Mouse (Mus musculus): ENCODE measurements around the gene Slc39a1. TPM values are rescaled to one million over a fixed set of nuclear protein-coding genes. Genes with fewer than 3 reads are reported as not detected.

Slc39a1 gene
- polyA plus RNA-seq, 1 experiment from 2014 or later = 47.0 TPM

- Histone ChIP-seq H3K36me3 (ENCODE audit: control insufficient read depth, insufficient read depth, low read length) (peaks cover 42% of the 10 kb centered on the region), H3K27me3 (replicated peaks; ENCODE audit: control insufficient read depth, insufficient read depth, low read length) (no peaks in the 10 kb centered on the region), H3K27ac (ENCODE audit: low read depth, low read length) (peak within 1 kb of the TSS; percentile 80), H3K9me3 (replicated peaks; ENCODE audit: control insufficient read depth, low read length) (no peaks in the 10 kb centered on the region), H3K4me3 (ENCODE audit: low read depth, low read length) (peak within 1 kb of the TSS; percentile 81), H3K4me2 (ENCODE audit: low read length) (peak within 1 kb of the TSS; percentile 84), H3K4me1 (ENCODE audit: control insufficient read depth, insufficient read depth, low read length) (peaks cover 18% of the 10 kb centered on the region), H3K9ac (ENCODE audit: low read length) (peak within 1 kb of the TSS; percentile 92)
- ATAC-seq = peak; percentile 97
- DNase-seq (ENCODE audit: low spot score) = peak; percentile 98
- under 1% methylated on average over 42 of the region's 42 CpGs for WGBS
Observed at GRCm38 (mm10) chr3:90213377-90213866, 34.5 kb upstream of the Slc39a1 start, which contains the start of the genes Rps27 and Rab13. Gene Rps27, minus strand, starts transcription at chr3:90213651. Gene Rab13, plus strand, starts transcription at chr3:90213695.

GRCm38 (mm10) chr3:90213956-90214684 lies 33.9 kb upstream of the Slc39a1 start:
- H3K27ac ChIP-seq (ENCODE audit: low read depth, low read length) = peak overlapping the region; percentile 71
- 11% methylated on average over 12 of the region's 12 CpGs for WGBS
- H3K27me3 ChIP-seq (replicated peaks; ENCODE audit: control insufficient read depth, insufficient read depth, low read length) = no peaks in the 10 kb centered on the region
- no peaks in the 10 kb centered on the region for H3K9me3 ChIP-seq (replicated peaks; ENCODE audit: control insufficient read depth, low read length)
- ATAC-seq (peak; percentile 40; the same call in 1 of the 2 replicates), DNase-seq (ENCODE audit: low spot score) (peak; percentile 24)
- peak overlapping the region; percentile 81 for H3K4me3 ChIP-seq (ENCODE audit: low read depth, low read length)
- peak overlapping the region; percentile 76 for H3K4me2 ChIP-seq (ENCODE audit: low read length)
- H3K9ac ChIP-seq (ENCODE audit: low read length) = peak overlapping the region; percentile 54
- H3K36me3 ChIP-seq (ENCODE audit: control insufficient read depth, insufficient read depth, low read length) = peaks cover 35% of the 10 kb centered on the region
- peaks cover 18% of the 10 kb centered on the region for H3K4me1 ChIP-seq (ENCODE audit: control insufficient read depth, insufficient read depth, low read length)

GRCm38 (mm10) chr3:90215825-90216380 lies 32.1 kb upstream of the Slc39a1 start:
- H3K9ac ChIP-seq (ENCODE audit: low read length) = no peak overlapping the region
- no peak overlapping the region for H3K4me3 ChIP-seq (ENCODE audit: low read depth, low read length)
- no peak for DNase-seq (ENCODE audit: low spot score)
- H3K27ac ChIP-seq (ENCODE audit: low read depth, low read length) = no peak overlapping the region
- ATAC-seq = no peak
- WGBS = 48% methylated on average over 1 of the region's 1 CpGs
- H3K36me3 ChIP-seq (ENCODE audit: control insufficient read depth, insufficient read depth, low read length) = peaks cover 17% of the 10 kb centered on the region
- H3K4me1 ChIP-seq (ENCODE audit: control insufficient read depth, insufficient read depth, low read length) = peaks cover 24% of the 10 kb centered on the region
- H3K4me2 ChIP-seq (ENCODE audit: low read length) = no peak overlapping the region
- no peaks in the 10 kb centered on the region for H3K9me3 ChIP-seq (replicated peaks; ENCODE audit: control insufficient read depth, low read length)
- H3K27me3 ChIP-seq (replicated peaks; ENCODE audit: control insufficient read depth, insufficient read depth, low read length) = no peaks in the 10 kb centered on the region

GRCm38 (mm10) chr3:90220088-90220487 lies 27.9 kb upstream of the Slc39a1 start:
- peaks cover 8% of the 10 kb centered on the region for H3K4me1 ChIP-seq (ENCODE audit: control insufficient read depth, insufficient read depth, low read length)
- no peaks in the 10 kb centered on the region for H3K9me3 ChIP-seq (replicated peaks; ENCODE audit: control insufficient read depth, low read length)
- peak; percentile 83 for DNase-seq (ENCODE audit: low spot score)
- peak; percentile 68 for ATAC-seq
- H3K4me2 ChIP-seq (ENCODE audit: low read length) = peak overlapping the region; percentile 82
- H3K4me3 ChIP-seq (ENCODE audit: low read depth, low read length) = peak overlapping the region; percentile 40
- H3K9ac ChIP-seq (ENCODE audit: low read length) = peak overlapping the region; percentile 61; the same call in 1 of the 2 replicates
- 12% methylated on average over 6 of the region's 6 CpGs for WGBS
- no peaks in the 10 kb centered on the region for H3K36me3 ChIP-seq (ENCODE audit: control insufficient read depth, insufficient read depth, low read length)
- peak overlapping the region; percentile 44; the same call in 1 of the 2 replicates for H3K27ac ChIP-seq (ENCODE audit: low read depth, low read length)
- H3K27me3 ChIP-seq (replicated peaks; ENCODE audit: control insufficient read depth, insufficient read depth, low read length) = no peaks in the 10 kb centered on the region

GRCm38 (mm10) chr3:90220531-90220951 lies 27.4 kb upstream of the Slc39a1 start:
- Histone ChIP-seq H3K36me3 (ENCODE audit: control insufficient read depth, insufficient read depth, low read length) (no peaks in the 10 kb centered on the region), H3K4me3 (ENCODE audit: low read depth, low read length) (peak overlapping the region; percentile 40), H3K27ac (ENCODE audit: low read depth, low read length) (peak overlapping the region; percentile 44; the same call in 1 of the 2 replicates), H3K4me2 (ENCODE audit: low read length) (peak overlapping the region; percentile 82), H3K27me3 (replicated peaks; ENCODE audit: control insufficient read depth, insufficient read depth, low read length) (no peaks in the 10 kb centered on the region), H3K4me1 (ENCODE audit: control insufficient read depth, insufficient read depth, low read length) (peaks cover 8% of the 10 kb centered on the region), H3K9ac (ENCODE audit: low read length) (peak overlapping the region; percentile 61), H3K9me3 (replicated peaks; ENCODE audit: control insufficient read depth, low read length) (no peaks in the 10 kb centered on the region)
- ATAC-seq (peak; percentile 84), DNase-seq (ENCODE audit: low spot score) (peak; percentile 64)
- 0% methylated on average over 16 of the region's 20 CpGs for WGBS

GRCm38 (mm10) chr3:90221123-90221522 lies 26.8 kb upstream of the Slc39a1 start:
- Histone ChIP-seq H3K9me3 (replicated peaks; ENCODE audit: control insufficient read depth, low read length) (no peaks in the 10 kb centered on the region), H3K9ac (ENCODE audit: low read length) (peak overlapping the region; percentile 61), H3K27me3 (replicated peaks; ENCODE audit: control insufficient read depth, insufficient read depth, low read length) (no peaks in the 10 kb centered on the region), H3K4me1 (ENCODE audit: control insufficient read depth, insufficient read depth, low read length) (peaks cover 8% of the 10 kb centered on the region), H3K36me3 (ENCODE audit: control insufficient read depth, insufficient read depth, low read length) (no peaks in the 10 kb centered on the region), H3K4me3 (ENCODE audit: low read depth, low read length) (peak overlapping the region; percentile 40), H3K27ac (ENCODE audit: low read depth, low read length) (no peak overlapping the region), H3K4me2 (ENCODE audit: low read length) (peak overlapping the region; percentile 82)
- 25% methylated on average over 5 of the region's 5 CpGs for WGBS
- ATAC-seq = no peak
- DNase-seq (ENCODE audit: low spot score) = no peak

GRCm38 (mm10) chr3:90222455-90222854 lies 25.5 kb upstream of the Slc39a1 start:
- DNase-seq (ENCODE audit: low spot score) = no peak
- Histone ChIP-seq H3K9ac (ENCODE audit: low read length) (no peak overlapping the region), H3K4me2 (ENCODE audit: low read length) (no peak overlapping the region), H3K4me3 (ENCODE audit: low read depth, low read length) (no peak overlapping the region), H3K4me1 (ENCODE audit: control insufficient read depth, insufficient read depth, low read length) (peaks cover 8% of the 10 kb centered on the region), H3K27ac (ENCODE audit: low read depth, low read length) (no peak overlapping the region), H3K9me3 (replicated peaks; ENCODE audit: control insufficient read depth, low read length) (no peaks in the 10 kb centered on the region), H3K36me3 (ENCODE audit: control insufficient read depth, insufficient read depth, low read length) (no peaks in the 10 kb centered on the region), H3K27me3 (replicated peaks; ENCODE audit: control insufficient read depth, insufficient read depth, low read length) (no peaks in the 10 kb centered on the region)
- 87% methylated on average over 4 of the region's 4 CpGs for WGBS
- no peak for ATAC-seq

- no peak overlapping the region for H3K9ac ChIP-seq (ENCODE audit: low read length)
- H3K36me3 ChIP-seq (ENCODE audit: control insufficient read depth, insufficient read depth, low read length) = no peaks in the 10 kb centered on the region
- ATAC-seq (no peak), DNase-seq (ENCODE audit: low spot score) (no peak)
- peaks cover 8% of the 10 kb centered on the region for H3K4me1 ChIP-seq (ENCODE audit: control insufficient read depth, insufficient read depth, low read length)
- no peaks in the 10 kb centered on the region for H3K9me3 ChIP-seq (replicated peaks; ENCODE audit: control insufficient read depth, low read length)
- H3K4me3 ChIP-seq (ENCODE audit: low read depth, low read length) = no peak overlapping the region
- WGBS = 90% methylated on average over 3 of the region's 3 CpGs
- no peaks in the 10 kb centered on the region for H3K27me3 ChIP-seq (replicated peaks; ENCODE audit: control insufficient read depth, insufficient read depth, low read length)
- no peak overlapping the region for H3K27ac ChIP-seq (ENCODE audit: low read depth, low read length)
- H3K4me2 ChIP-seq (ENCODE audit: low read length) = no peak overlapping the region
Observed at GRCm38 (mm10) chr3:90222941-90223340, 25.0 kb upstream of the Slc39a1 start.

GRCm38 (mm10) chr3:90224331-90224730 lies 23.6 kb upstream of the Slc39a1 start:
- Histone ChIP-seq H3K9me3 (replicated peaks; ENCODE audit: control insufficient read depth, low read length) (no peaks in the 10 kb centered on the region), H3K36me3 (ENCODE audit: control insufficient read depth, insufficient read depth, low read length) (no peaks in the 10 kb centered on the region), H3K4me3 (ENCODE audit: low read depth, low read length) (no peak overlapping the region), H3K4me1 (ENCODE audit: control insufficient read depth, insufficient read depth, low read length) (peaks cover 8% of the 10 kb centered on the region), H3K27ac (ENCODE audit: low read depth, low read length) (no peak overlapping the region), H3K4me2 (ENCODE audit: low read length) (no peak overlapping the region), H3K27me3 (replicated peaks; ENCODE audit: control insufficient read depth, insufficient read depth, low read length) (no peaks in the 10 kb centered on the region), H3K9ac (ENCODE audit: low read length) (no peak overlapping the region)
- DNase-seq (ENCODE audit: low spot score) (no peak), ATAC-seq (no peak)
- 75% methylated on average over 10 of the region's 10 CpGs for WGBS
